Mouse (Mus musculus) hindbrain, embryonic 16.5 days (tissue): ENCODE results near the gene Pip5k1c. TPM values are rescaled to one million over a fixed set of nuclear protein-coding genes. Genes with fewer than 3 reads are reported as not detected.

Experiments
- ATAC-seq: fragments of 200-750 bp; cut with Nextera tagmentation; 2 replicates; pipeline ENCODE4 v1.8.0; 2017; ENCODE audit warnings: moderate TSS enrichment, moderate library complexity
- H3K27ac ChIP-seq: fragments of 300-500 bp; sonication (generic); 2 replicates; pipeline ENCODE4 v1.5.1; 2014; ENCODE audit warnings: low read depth, mild to moderate bottlenecking, control low read depth, low read length, moderate library complexity
- H3K27me3 ChIP-seq: fragments of 300-500 bp; sonication (generic); replicated peaks from 2 replicates; pipeline ENCODE4 v1.6.1; 2014; ENCODE audit warnings: low read length; ENCODE audit not compliant: control insufficient read depth, insufficient read depth
- H3K36me3 ChIP-seq: fragments of 300-500 bp; sonication (generic); 2 replicates; pipeline ENCODE4 v1.6.1; 2014; ENCODE audit warnings: mild to moderate bottlenecking, low read length, moderate library complexity, mixed read lengths; ENCODE audit not compliant: control insufficient read depth, insufficient read depth
- H3K4me1 ChIP-seq: fragments of 300-500 bp; sonication (generic); 2 replicates; pipeline ENCODE4 v1.6.1; 2014; ENCODE audit warnings: low read depth, low read length; ENCODE audit not compliant: control insufficient read depth, insufficient read depth
- H3K4me2 ChIP-seq: fragments of 300-500 bp; sonication (generic); 2 replicates; pipeline ENCODE4 v1.6.1; 2014; ENCODE audit warnings: mild to moderate bottlenecking, low read length, control low read depth, moderate library complexity
- H3K4me3 ChIP-seq: fragments of 300-500 bp; sonication (generic); 2 replicates; pipeline ENCODE4 v1.5.1; 2014; ENCODE audit warnings: mild to moderate bottlenecking, low read length, control low read depth, moderate library complexity
- H3K9ac ChIP-seq: fragments of 300-500 bp; sonication (generic); 2 replicates; pipeline ENCODE4 v1.6.1; 2014; ENCODE audit warnings: low read depth, mild to moderate bottlenecking, control low read depth, low read length, moderate library complexity
- H3K9me3 ChIP-seq: fragments of 300-500 bp; sonication (generic); 2 replicates; pipeline ENCODE4 v1.6.1; 2014; ENCODE audit warnings: mild to moderate bottlenecking, low read length, moderate library complexity; ENCODE audit not compliant: control insufficient read depth
- WGBS: fragments of 180-500 bp; shearing (Covaris S2); extraction: QIAGEN DNeasy Blood & Tissue Kit; methylation state at CpG from one replicate; pipeline ENCODE4 v1.1.7; 2014; 5-methylcytosine and 5-hydroxymethylcytosine counted together
- polyA plus RNA-seq: library from polyadenylated mRNA; unstranded; fragments of >200 nt; fragmentation: Nextera tagmentation; extraction: Ambion mirVana; gene quantifications from 2 replicates; pipeline ENCODE4 v1.2.1, GENCODE M21; 2015

The Pip5k1c gene
- polyA plus RNA-seq, 1 experiment from 2014 or later: 128 TPM

GRCm38 (mm10) chr10:81334324-81334723 lies 41.6 kb downstream of the Pip5k1c start:
- Histone ChIP-seq H3K4me1 (no peaks in the 10 kb centered on the region; the same call in 1 of the 2 replicates), H3K36me3 (no peaks in the 10 kb centered on the region), H3K27me3 (peaks cover 10% of the 10 kb centered on the region), H3K9ac (no peak overlapping the region), H3K4me2 (no peak overlapping the region), H3K27ac (no peak overlapping the region), H3K4me3 (no peak overlapping the region), H3K9me3 (no peaks in the 10 kb centered on the region)
- WGBS: 58% methylated on average over 11 of the region's 11 CpGs
- no peak for ATAC-seq

- Histone ChIP-seq H3K4me2 (no peak overlapping the region), H3K36me3 (no peaks in the 10 kb centered on the region), H3K27ac (0 out of 2 replicates have a peak overlapping the region, but pooled peaks have one; percentile 17), H3K9ac (no peak overlapping the region), H3K4me3 (no peak overlapping the region), H3K9me3 (no peaks in the 10 kb centered on the region), H3K27me3 (peaks cover 12% of the 10 kb centered on the region), H3K4me1 (no peaks in the 10 kb centered on the region; the same call in 1 of the 2 replicates)
- ATAC-seq: 0 out of 2 replicates have a peak, but pooled peaks have one; percentile 37
- 35% methylated on average over 17 of the region's 19 CpGs for WGBS
Measured at GRCm38 (mm10) chr10:81335393-81336340, 42.9 kb downstream of the Pip5k1c start.

GRCm38 (mm10) chr10:81336558-81336957 lies 43.8 kb downstream of the Pip5k1c start:
- no peak overlapping the region for H3K4me3 ChIP-seq
- H3K4me1 ChIP-seq: no peaks in the 10 kb centered on the region; the same call in 1 of the 2 replicates
- WGBS: 88% methylated on average over 4 of the region's 4 CpGs
- H3K9ac ChIP-seq: no peak overlapping the region
- no peak overlapping the region for H3K4me2 ChIP-seq
- H3K36me3 ChIP-seq: no peaks in the 10 kb centered on the region
- H3K27me3 ChIP-seq: peaks cover 20% of the 10 kb centered on the region
- no peaks in the 10 kb centered on the region for H3K9me3 ChIP-seq
- H3K27ac ChIP-seq: no peak overlapping the region
- ATAC-seq: no peak

GRCm38 (mm10) chr10:81340551-81341332 lies 48.0 kb downstream of the Pip5k1c start:
- H3K9me3 ChIP-seq: no peaks in the 10 kb centered on the region
- H3K36me3 ChIP-seq: no peaks in the 10 kb centered on the region
- no peak overlapping the region for H3K9ac ChIP-seq
- H3K4me3 ChIP-seq: no peak overlapping the region
- H3K4me2 ChIP-seq: no peak overlapping the region
- ATAC-seq: no peak
- WGBS: 37% methylated on average over 17 of the region's 17 CpGs
- peaks cover 40% of the 10 kb centered on the region for H3K27me3 ChIP-seq
- peaks cover 7% of the 10 kb centered on the region for H3K4me1 ChIP-seq
- H3K27ac ChIP-seq: no peak overlapping the region

- no peak for ATAC-seq
- WGBS: 30% methylated on average over 16 of the region's 16 CpGs
- peaks cover 40% of the 10 kb centered on the region for H3K27me3 ChIP-seq
Measured at GRCm38 (mm10) chr10:81341333-81341949, 48.7 kb downstream of the Pip5k1c start.

GRCm38 (mm10) chr10:81342686-81343505 lies 50.1 kb downstream of the Pip5k1c start, which contains the start of gene Gipc3:
TSS of gene Gipc3 (minus strand) at chr10:81343266.
- Histone ChIP-seq H3K4me1 (peaks cover 14% of the 10 kb centered on the region), H3K9ac (peak within 1 kb of the TSS; percentile 61), H3K36me3 (no peaks in the 10 kb centered on the region), H3K27ac (no peak within 1 kb of the TSS), H3K27me3 (peaks cover 44% of the 10 kb centered on the region), H3K4me2 (peak within 1 kb of the TSS; percentile 60), H3K4me3 (peak within 1 kb of the TSS; percentile 37), H3K9me3 (no peaks in the 10 kb centered on the region)
- ATAC-seq: no peak
- 5% methylated on average over 56 of the region's 67 CpGs for WGBS

More at GRCm38 (mm10) chr10:81341333-81341949, 48.7 kb downstream of the Pip5k1c start:
- no peaks in the 10 kb centered on the region for H3K9me3 ChIP-seq
- H3K36me3 ChIP-seq: no peaks in the 10 kb centered on the region
- no peak overlapping the region for H3K27ac ChIP-seq
- H3K4me2 ChIP-seq: no peak overlapping the region
- no peak overlapping the region for H3K4me3 ChIP-seq
- no peak overlapping the region for H3K9ac ChIP-seq
- peaks cover 8% of the 10 kb centered on the region for H3K4me1 ChIP-seq

- H3K4me3 ChIP-seq: no peak overlapping the region
- H3K4me2 ChIP-seq: no peak overlapping the region
- H3K27ac ChIP-seq: no peak overlapping the region
- H3K4me1 ChIP-seq: peaks cover 18% of the 10 kb centered on the region
- peaks cover 46% of the 10 kb centered on the region for H3K27me3 ChIP-seq
- H3K36me3 ChIP-seq: no peaks in the 10 kb centered on the region
- no peak overlapping the region for H3K9ac ChIP-seq
- H3K9me3 ChIP-seq: no peaks in the 10 kb centered on the region
- no peak for ATAC-seq
- WGBS: 57% methylated on average over 8 of the region's 8 CpGs
Measured at GRCm38 (mm10) chr10:81344421-81345161, 51.8 kb downstream of the Pip5k1c start.

- Histone ChIP-seq H3K4me1 (peaks cover 22% of the 10 kb centered on the region), H3K9ac (no peak overlapping the region), H3K27ac (no peak overlapping the region), H3K27me3 (peaks cover 46% of the 10 kb centered on the region), H3K9me3 (no peaks in the 10 kb centered on the region), H3K36me3 (no peaks in the 10 kb centered on the region), H3K4me3 (no peak overlapping the region), H3K4me2 (no peak overlapping the region)
- no peak for ATAC-seq
- WGBS: 86% methylated on average over 4 of the region's 4 CpGs
Measured at GRCm38 (mm10) chr10:81345162-81345534, 52.4 kb downstream of the Pip5k1c start.
